Comparison of ENCODE assay signal across 9 mouse cellular contexts in the genomic region with DNA sequence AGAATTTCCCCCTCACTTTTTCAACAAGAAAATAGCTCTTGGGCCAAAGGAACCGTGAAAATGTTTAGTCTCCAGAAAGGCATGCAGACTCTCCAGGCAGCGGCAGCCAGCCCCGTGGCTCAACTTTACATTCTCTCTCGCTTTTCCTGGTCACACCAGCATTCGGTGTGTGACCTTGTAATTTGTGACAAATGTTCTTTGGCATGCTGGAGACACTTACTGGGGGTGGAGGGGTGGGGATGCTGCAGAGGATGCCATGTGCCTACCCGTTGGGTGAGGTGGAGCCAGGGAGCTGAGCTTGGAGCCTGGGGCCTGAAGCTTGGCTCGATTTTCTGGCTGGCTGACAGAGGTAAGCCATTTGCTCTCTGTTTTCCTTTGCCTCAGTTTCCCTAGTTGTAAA. TPM values are rescaled to one million over a fixed set of nuclear protein-coding genes. Genes with fewer than 3 reads are reported as not detected.
DNase-seq lines count a peak whose midpoint lies in the region; ATAC-seq and TF ChIP-seq lines count a peak whose summit lies in the region.
"Had no signal": no experiment of that assay in that cellular context is flagged by ENCODE, and none has a peak within 500 bp of the region (broad histone marks: within the 10 kb centered on the region; RNA-seq: fewer than 3 reads in every experiment).

No protein-coding gene starts in this region.

- no peak overlapping the region for H3K4me3 ChIP-seq in forebrain, embryonic 10.5 days
- no peak overlapping the region for H3K4me3 ChIP-seq in forebrain, postnatal 0 days (ENCODE audit: low read depth, low read length)
- no peak overlapping the region for H3K4me3 ChIP-seq in limb, embryonic 13.5 days

- no peaks in the 10 kb centered on the region for H3K9me3 ChIP-seq in forebrain, embryonic 10.5 days
- no peaks in the 10 kb centered on the region for H3K9me3 ChIP-seq in forebrain, postnatal 0 days (ENCODE audit: low read length)
- H3K9me3 ChIP-seq in limb, embryonic 13.5 days, result no peaks in the 10 kb centered on the region

- DNase-seq in forebrain, embryonic 10.5 days (ENCODE audit: extremely low spot score, low spot score), result no peak
- DNase-seq in forebrain, postnatal 0 days, result no peak
- peak; percentile 11 for DNase-seq in kidney, postnatal 10 days
- no peak for DNase-seq in kidney, adult 8-10 months
- peak; percentile 15 for DNase-seq in brain, embryonic 14.5 days (ENCODE audit: low read depth)
- DNase-seq in layer of hippocampus, adult 8-10 months (ENCODE audit: low spot score in 2 of 2), result no peak
- DNase-seq in layer of hippocampus, postnatal 36 days, result no peak
- DNase-seq: lung, postnatal 14 days had no signal

- no peak overlapping the region for H3K4me2 ChIP-seq in forebrain, postnatal 0 days (ENCODE audit: low read depth)
- no peak overlapping the region for H3K4me2 ChIP-seq in limb, embryonic 13.5 days (replicated peaks)

- H3K27me3 ChIP-seq in forebrain, embryonic 10.5 days (ENCODE audit: poor library complexity, severe bottlenecking), result no peaks in the 10 kb centered on the region
- no peaks in the 10 kb centered on the region for H3K27me3 ChIP-seq in forebrain, postnatal 0 days (ENCODE audit: insufficient read depth, low read length)
- H3K27me3 ChIP-seq in limb, embryonic 13.5 days, result no peaks in the 10 kb centered on the region

- peaks cover 11% of the 10 kb centered on the region for H3K4me1 ChIP-seq in forebrain, embryonic 10.5 days
- no peaks in the 10 kb centered on the region for H3K4me1 ChIP-seq in forebrain, postnatal 0 days (ENCODE audit: insufficient read depth)
- peaks cover 12% of the 10 kb centered on the region; the same call in 1 of the 2 replicates for H3K4me1 ChIP-seq in limb, embryonic 13.5 days

- no peak for ATAC-seq in forebrain, postnatal 0 days
- ATAC-seq in limb, embryonic 13.5 days (ENCODE audit: low FRiP score, low read depth), result no peak

- 49% methylated on average over 7 of the region's 7 CpGs for WGBS in forebrain, embryonic 10.5 days
- WGBS in forebrain, postnatal 0 days, result 38% methylated on average over 7 of the region's 7 CpGs
- 43% methylated on average over 7 of the region's 7 CpGs for WGBS in limb, embryonic 13.5 days

- no peaks in the 10 kb centered on the region for H3K36me3 ChIP-seq in forebrain, embryonic 10.5 days (replicated peaks)
- no peaks in the 10 kb centered on the region for H3K36me3 ChIP-seq in forebrain, postnatal 0 days (ENCODE audit: insufficient read depth)
- no peaks in the 10 kb centered on the region for H3K36me3 ChIP-seq in limb, embryonic 13.5 days

- no peak overlapping the region for H3K9ac ChIP-seq in forebrain, postnatal 0 days
- no peak overlapping the region for H3K9ac ChIP-seq in limb, embryonic 13.5 days

- no peak for TF ChIP-seq POLR2A in brain, embryonic 14.5 days (IDR thresholded peaks at IDR 0.05; ENCODE audit: borderline replicate concordance, extremely low read depth, insufficient read depth, insufficient read length, poor library complexity, severe bottlenecking)

- H3K27ac ChIP-seq in forebrain, embryonic 10.5 days, result peak overlapping the region; percentile 75
- H3K27ac ChIP-seq in forebrain, postnatal 0 days (ENCODE audit: low read depth, low read length), result no peak overlapping the region
- peak overlapping the region; percentile 55; the same call in 1 of the 2 replicates for H3K27ac ChIP-seq in limb, embryonic 13.5 days

- no peak for TF ChIP-seq CTCF in forebrain, postnatal 0 days (IDR thresholded peaks at IDR 0.05; ENCODE audit: low read depth)
- no peak for TF ChIP-seq CTCF in brain, embryonic 14.5 days (IDR thresholded peaks at IDR 0.05; ENCODE audit: borderline replicate concordance, extremely low read depth, insufficient read depth, insufficient read length)

RNA-seq across cellular contexts. Expression of a gene that starts 22.4 kb away (rescaled TPM):
- polyA plus RNA-seq in forebrain, embryonic 10.5 days (2016; fragmentation: Nextera tagmentation; extraction: Ambion mirVana), result 334 and 342 TPM in 2 replicates
- total RNA-seq in forebrain, postnatal 0 days (2014; rRNA removed), result 131 and 133 TPM in 2 replicates
- polyA plus RNA-seq in forebrain, postnatal 0 days (2015; fragmentation: Nextera tagmentation; extraction: Ambion mirVana), result 120 and 134 TPM in 2 replicates
- polyA plus RNA-seq in brain, embryonic 14.5 days (2012; rRNA removed), result 110 and 133 TPM in 2 replicates
- polyA plus RNA-seq in limb, embryonic 13.5 days (2015; fragmentation: Nextera tagmentation; extraction: Ambion mirVana), result 775 and 786 TPM in 2 replicates
- 100 to 1,000 TPM; 179 to 185 (median 182) TPM for total RNA-seq in layer of hippocampus, adult 8-10 months (2022)
- 100 to 1,000 TPM; 219 to 236 TPM for total RNA-seq in layer of hippocampus, postnatal 36 days (2021)

Comparison
In these comparisons a context has a peak if more than half of its experiments do, and no peak if none do; other contexts are left out.
1. DNase-seq: peak in kidney, postnatal 10 days (single experiment) and brain, embryonic 14.5 days (single experiment); none in forebrain, embryonic 10.5 days (single experiment), forebrain, postnatal 0 days (single experiment), kidney, adult 8-10 months (0 of 2), layer of hippocampus, adult 8-10 months (0 of 2) and layer of hippocampus, postnatal 36 days (0 of 2).